Mouse (Mus musculus) liver, embryonic 13.5 days (tissue): ENCODE results near the gene Ndfip2. TPM values are rescaled to one million over a fixed set of nuclear protein-coding genes. Genes with fewer than 3 reads are reported as not detected.

Experiments used
- ATAC-seq: fragments of 200-750 bp; cut with Nextera tagmentation; 2 replicates; pipeline ENCODE4 v1.8.0; 2017; ENCODE audit warnings: low read depth, mild to moderate bottlenecking, moderate number of reproducible peaks, moderate library complexity
- DNase-seq: peaks from one replicate; pipeline ENCODE4 v3.0.0; 2022
- H3K27ac ChIP-seq: fragments of 300-500 bp; sonication (generic); 2 replicates; pipeline ENCODE4 v1.5.1; 2015; ENCODE audit warnings: moderate library complexity, mild to moderate bottlenecking, inconsistent platforms
- H3K27me3 ChIP-seq: fragments of 300-500 bp; sonication (generic); 2 replicates; pipeline ENCODE4 v1.6.1; 2015; ENCODE audit warnings: mild to moderate bottlenecking, inconsistent platforms
- H3K36me3 ChIP-seq: fragments of 300-500 bp; sonication (generic); 2 replicates; pipeline ENCODE4 v1.6.1; 2015; ENCODE audit warnings: mild to moderate bottlenecking, inconsistent platforms
- H3K4me1 ChIP-seq: fragments of 300-500 bp; sonication (generic); replicated peaks from 2 replicates; pipeline ENCODE4 v1.6.1; 2015; ENCODE audit warnings: inconsistent platforms
- H3K4me2 ChIP-seq: fragments of 300-500 bp; sonication (generic); 2 replicates; pipeline ENCODE4 v1.6.1; 2015; ENCODE audit warnings: inconsistent platforms, mild to moderate bottlenecking, moderate library complexity
- H3K4me3 ChIP-seq: fragments of 300-500 bp; sonication (generic); replicated peaks from 2 replicates; pipeline ENCODE4 v1.5.1; 2015; ENCODE audit warnings: mild to moderate bottlenecking, inconsistent platforms
- H3K9ac ChIP-seq: fragments of 300-500 bp; sonication (generic); 2 replicates; pipeline ENCODE4 v1.6.1; 2015; ENCODE audit warnings: mild to moderate bottlenecking, inconsistent platforms
- H3K9me3 ChIP-seq: fragments of 300-500 bp; sonication (generic); replicated peaks from 2 replicates; pipeline ENCODE4 v1.6.1; 2016; ENCODE audit warnings: inconsistent platforms
- WGBS: fragments of 180-500 bp; shearing (Covaris S2); methylation state at CpG from one replicate; pipeline ENCODE4 v1.1.7; 2015; ENCODE audit not compliant: insufficient replicate concordance; 5-methylcytosine and 5-hydroxymethylcytosine counted together
- polyA plus RNA-seq: library from polyadenylated mRNA; unstranded; fragments of >200 nt; fragmentation: Nextera tagmentation; extraction: Ambion mirVana; gene quantifications from 2 replicates; pipeline ENCODE4 v1.2.1, GENCODE M21; 2015

Gene Ndfip2
- polyA plus RNA-seq, 1 experiment from 2014 or later = 18.5 TPM

- no peak overlapping the region for H3K9ac ChIP-seq
- H3K9me3 ChIP-seq = no peaks in the 10 kb centered on the region
- no peaks in the 10 kb centered on the region for H3K4me1 ChIP-seq
- no peak overlapping the region for H3K4me3 ChIP-seq
- 49% methylated on average over 3 of the region's 3 CpGs for WGBS
- no peak overlapping the region for H3K4me2 ChIP-seq
- no peaks in the 10 kb centered on the region for H3K27me3 ChIP-seq
- no peak for DNase-seq
- H3K27ac ChIP-seq = no peak overlapping the region
- no peak for ATAC-seq
- H3K36me3 ChIP-seq = no peaks in the 10 kb centered on the region
Measured at GRCm38 (mm10) chr14:105321712-105322111, 63.3 kb downstream of the Ndfip2 start.

GRCm38 (mm10) chr14:105322829-105323228, 64.5 kb downstream of the Ndfip2 start:
- ATAC-seq = no peak

GRCm38 (mm10) chr14:105323448-105323847, 65.1 kb downstream of the Ndfip2 start:
- H3K9ac ChIP-seq = no peak overlapping the region
- WGBS = 79% methylated on average over 9 of the region's 9 CpGs
- no peak for DNase-seq
- ATAC-seq = no peak
- no peaks in the 10 kb centered on the region for H3K36me3 ChIP-seq
- H3K4me3 ChIP-seq = no peak overlapping the region
- H3K27me3 ChIP-seq = no peaks in the 10 kb centered on the region
- H3K27ac ChIP-seq = no peak overlapping the region
- H3K4me2 ChIP-seq = no peak overlapping the region
- no peaks in the 10 kb centered on the region for H3K9me3 ChIP-seq
- no peaks in the 10 kb centered on the region; the same call in 1 of the 2 replicates for H3K4me1 ChIP-seq

More at GRCm38 (mm10) chr14:105322829-105323228, 64.5 kb downstream of the Ndfip2 start:
- no peak for DNase-seq
- 77% methylated on average over 5 of the region's 5 CpGs for WGBS
- Histone ChIP-seq H3K4me3 (no peak overlapping the region), H3K36me3 (no peaks in the 10 kb centered on the region), H3K9me3 (no peaks in the 10 kb centered on the region), H3K9ac (no peak overlapping the region), H3K27ac (no peak overlapping the region), H3K4me2 (no peak overlapping the region), H3K4me1 (no peaks in the 10 kb centered on the region), H3K27me3 (no peaks in the 10 kb centered on the region)

GRCm38 (mm10) chr14:105328397-105329302, 70.3 kb downstream of the Ndfip2 start:
- Histone ChIP-seq H3K27me3 (no peaks in the 10 kb centered on the region), H3K9ac (no peak overlapping the region), H3K4me1 (peaks cover 2% of the 10 kb centered on the region; the same call in 1 of the 2 replicates), H3K4me2 (peak overlapping the region; percentile 46), H3K9me3 (no peaks in the 10 kb centered on the region), H3K27ac (no peak overlapping the region), H3K36me3 (no peaks in the 10 kb centered on the region), H3K4me3 (peak overlapping the region; percentile 34)
- 37% methylated on average over 13 of the region's 13 CpGs for WGBS
- DNase-seq = no peak
- ATAC-seq = 0 out of 2 replicates have a peak, but pooled peaks have one; percentile 15

GRCm38 (mm10) chr14:105333475-105334094, 75.2 kb downstream of the Ndfip2 start:
- H3K36me3 ChIP-seq = no peaks in the 10 kb centered on the region
- no peaks in the 10 kb centered on the region for H3K9me3 ChIP-seq
- ATAC-seq = no peak
- H3K4me3 ChIP-seq = no peak overlapping the region
- H3K9ac ChIP-seq = no peak overlapping the region
- no peak overlapping the region for H3K4me2 ChIP-seq
- H3K27ac ChIP-seq = no peak overlapping the region
- 65% methylated on average over 16 of the region's 16 CpGs for WGBS
- peaks cover 2% of the 10 kb centered on the region; the same call in 1 of the 2 replicates for H3K4me1 ChIP-seq
- DNase-seq = no peak
- H3K27me3 ChIP-seq = no peaks in the 10 kb centered on the region

GRCm38 (mm10) chr14:105341765-105342164, 83.4 kb downstream of the Ndfip2 start:
- no peaks in the 10 kb centered on the region for H3K36me3 ChIP-seq
- no peak overlapping the region for H3K27ac ChIP-seq
- H3K4me2 ChIP-seq = no peak overlapping the region
- H3K4me3 ChIP-seq = no peak overlapping the region
- H3K4me1 ChIP-seq = no peaks in the 10 kb centered on the region
- H3K27me3 ChIP-seq = no peaks in the 10 kb centered on the region
- no peak overlapping the region for H3K9ac ChIP-seq
- DNase-seq (no peak), ATAC-seq (no peak)
- no peaks in the 10 kb centered on the region for H3K9me3 ChIP-seq
- 57% methylated on average over 8 of the region's 8 CpGs for WGBS

GRCm38 (mm10) chr14:105354121-105354520, 95.7 kb downstream of the Ndfip2 start:
- H3K27ac ChIP-seq = no peak overlapping the region
- no peak for ATAC-seq
- DNase-seq = no peak
- H3K4me3 ChIP-seq = no peak overlapping the region
- no peaks in the 10 kb centered on the region for H3K27me3 ChIP-seq
- no peak overlapping the region for H3K4me2 ChIP-seq
- H3K4me1 ChIP-seq = no peaks in the 10 kb centered on the region
- 55% methylated on average over 11 of the region's 11 CpGs for WGBS
- H3K9me3 ChIP-seq = no peaks in the 10 kb centered on the region
- no peaks in the 10 kb centered on the region for H3K36me3 ChIP-seq
- H3K9ac ChIP-seq = no peak overlapping the region

Other genes starting within 250 kb of the Ndfip2 start
- gene Rbm26, start 81.2 kb upstream of the Ndfip2 start, polyA plus RNA-seq = 11.1 and 11.7 TPM in 2 replicates